Mouse (Mus musculus) cerebellum, postnatal 10 days (tissue): ENCODE measurements around the gene Epb41l4b.
A peak's percentile ranks its signal among the peaks of the same experiment; 100 is the strongest.

Experiments
- DNase-seq, 2 experiments: peaks; one replicate each; pipeline ENCODE4 v3.0.0; 2021; ENCODE audit warnings: mixed read lengths in 2 of 2

Epb41l4b gene

GRCm38 (mm10) chr4:57153068-57153835 lies 10.0 kb upstream of the Epb41l4b start:
- no peak for DNase-seq

- DNase-seq, result no peak
These were observed 4.9 kb upstream of the Epb41l4b start for GRCm38 (mm10) chr4:57148182-57148581.

DNA sequence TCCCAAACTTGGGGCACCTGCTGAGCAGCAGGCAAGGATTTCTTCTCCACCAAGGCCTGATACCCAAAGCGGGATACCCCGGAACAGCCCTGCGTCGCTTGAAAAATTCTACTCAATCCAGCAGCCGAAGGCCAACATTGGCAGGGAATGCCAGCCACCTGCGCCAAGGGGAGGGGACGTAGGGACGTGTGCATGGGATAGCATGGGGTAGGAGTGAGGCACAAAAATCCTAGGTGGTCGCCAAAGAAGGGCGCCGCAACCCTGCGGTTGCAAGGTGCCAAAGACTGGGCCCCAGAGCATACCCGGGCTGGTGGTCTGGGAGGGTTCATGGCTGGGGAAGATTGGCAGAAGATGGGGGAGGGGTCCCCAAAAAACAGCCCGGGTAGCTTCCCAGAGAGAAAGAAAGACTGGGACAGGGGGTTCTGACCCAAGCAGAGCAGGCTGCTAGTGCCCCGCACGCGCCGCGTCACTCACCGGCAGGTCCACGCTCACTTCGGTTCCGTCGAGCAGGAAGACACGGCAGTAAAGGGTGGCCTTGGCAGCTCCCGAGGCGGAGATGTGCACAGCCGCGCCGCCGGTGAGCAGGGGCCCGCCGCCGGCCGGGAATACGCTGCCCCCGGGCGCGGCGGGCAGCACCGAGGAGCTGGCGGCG lies 737 bp downstream of the Epb41l4b start:
- DNase-seq, result peak; percentile 80

DNA sequence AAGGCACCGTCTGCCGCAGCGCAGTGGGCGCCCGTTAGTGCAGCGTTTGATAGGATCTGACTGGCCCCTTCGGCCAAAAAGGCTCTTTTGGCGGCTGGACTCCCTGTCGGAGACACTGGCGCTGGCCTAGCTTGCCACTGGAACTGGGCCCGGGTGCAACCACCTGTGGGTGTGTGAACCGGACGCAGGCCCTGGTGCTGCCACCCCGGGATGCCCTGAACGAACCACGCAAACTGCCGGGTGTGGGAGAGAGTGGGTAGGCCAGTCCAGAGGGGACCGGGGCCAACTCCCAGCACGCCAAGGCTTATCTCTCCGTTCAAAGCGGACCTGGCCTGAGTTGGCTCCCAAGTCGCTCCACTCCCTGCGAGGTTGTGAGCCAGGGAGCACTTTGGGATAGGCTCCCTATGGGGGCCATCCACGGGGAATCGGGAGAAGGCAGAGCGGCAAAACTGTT lies 1.3 kb downstream of the Epb41l4b start:
- DNase-seq, result peak; percentile 92

- DNase-seq, result peak; percentile 63 to 67
These were observed 2.1 kb downstream of the Epb41l4b start for GRCm38 (mm10) chr4:57140992-57141717.

DNA sequence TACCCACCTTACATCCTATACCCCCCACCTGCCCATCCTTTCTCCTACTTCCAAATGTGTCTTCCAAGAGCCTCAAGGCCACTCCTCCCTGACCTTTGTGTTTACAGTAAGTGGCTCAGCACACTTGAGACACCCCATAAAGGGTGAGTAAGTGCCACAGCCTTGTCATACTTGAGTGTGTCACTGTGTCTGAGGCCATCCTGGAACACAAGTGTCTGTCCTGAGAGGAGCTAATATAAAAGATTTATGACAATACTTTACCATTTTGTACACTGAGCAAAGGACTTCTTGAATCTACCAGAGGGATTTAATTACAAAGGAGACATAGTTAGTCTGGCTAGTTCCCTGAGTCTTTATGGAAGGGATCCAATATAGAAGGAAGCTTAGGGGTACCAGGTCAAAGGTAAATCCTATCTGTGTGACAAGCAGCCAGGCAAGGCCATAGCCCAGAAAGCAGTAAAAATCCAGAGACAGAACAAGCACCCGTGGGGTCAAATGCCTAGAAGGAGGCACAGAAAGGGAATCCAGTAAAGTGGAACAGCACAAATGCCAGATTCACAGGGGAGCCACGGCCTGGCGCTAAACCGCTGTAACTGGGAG lies 2.9 kb downstream of the Epb41l4b start:
- no peak for DNase-seq

DNA sequence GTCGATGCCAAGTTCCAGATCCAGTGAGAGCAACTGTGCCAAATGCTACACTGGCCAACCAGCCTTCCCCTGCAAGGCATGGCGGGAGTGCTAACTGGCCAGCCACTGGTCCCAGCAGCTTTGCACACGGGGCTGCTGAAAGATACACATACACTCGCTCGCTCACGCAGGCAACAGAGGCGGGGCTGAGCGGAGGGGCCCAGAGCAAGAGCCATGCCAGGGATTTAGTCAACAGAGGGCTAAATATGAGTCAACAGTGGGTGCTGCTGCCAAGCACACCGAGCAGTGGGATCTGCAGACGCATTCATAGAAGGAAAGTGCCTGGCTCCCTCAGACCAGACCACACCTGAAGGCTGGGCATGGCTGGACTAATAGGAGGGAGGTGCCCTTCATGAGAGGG lies 3.8 kb downstream of the Epb41l4b start:
- peak; percentile 79 to 84 for DNase-seq

- no peak for DNase-seq
These were observed 5.2 kb downstream of the Epb41l4b start for GRCm38 (mm10) chr4:57138093-57138440.

GRCm38 (mm10) chr4:57137371-57138092 lies 5.7 kb downstream of the Epb41l4b start:
- DNase-seq, result peak in 1 of 2 experiments; percentile 48

GRCm38 (mm10) chr4:57135431-57135830 lies 7.8 kb downstream of the Epb41l4b start:
- no peak for DNase-seq

DNA sequence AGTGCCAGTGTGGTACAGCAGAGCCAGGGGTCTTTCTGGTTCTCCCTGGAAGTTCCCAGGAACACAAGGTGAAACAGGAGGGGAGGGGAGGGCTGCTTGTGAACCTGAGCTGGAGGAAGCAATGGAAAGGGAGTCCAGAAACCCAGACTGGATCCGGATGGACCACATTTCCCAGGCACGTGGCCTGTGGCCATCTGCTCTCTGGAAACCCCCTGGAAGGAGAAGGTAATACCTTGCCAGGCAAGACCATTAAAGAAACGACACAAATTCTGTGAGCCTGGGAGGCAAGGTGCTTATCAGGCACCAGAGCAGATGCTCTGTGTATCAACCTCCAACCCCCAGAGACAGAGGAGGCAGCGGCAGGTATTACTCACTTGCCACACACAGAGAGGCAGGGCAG lies 8.7 kb downstream of the Epb41l4b start:
- DNase-seq, result peak; percentile 86

GRCm38 (mm10) chr4:57131839-57132238 lies 11.4 kb downstream of the Epb41l4b start:
- DNase-seq, result peak; percentile 52 to 55

GRCm38 (mm10) chr4:57129718-57130515 lies 13.3 kb downstream of the Epb41l4b start:
- no peak for DNase-seq

GRCm38 (mm10) chr4:57123003-57123402 lies 20.2 kb downstream of the Epb41l4b start:
- DNase-seq, result peak; percentile 72 to 73

DNA sequence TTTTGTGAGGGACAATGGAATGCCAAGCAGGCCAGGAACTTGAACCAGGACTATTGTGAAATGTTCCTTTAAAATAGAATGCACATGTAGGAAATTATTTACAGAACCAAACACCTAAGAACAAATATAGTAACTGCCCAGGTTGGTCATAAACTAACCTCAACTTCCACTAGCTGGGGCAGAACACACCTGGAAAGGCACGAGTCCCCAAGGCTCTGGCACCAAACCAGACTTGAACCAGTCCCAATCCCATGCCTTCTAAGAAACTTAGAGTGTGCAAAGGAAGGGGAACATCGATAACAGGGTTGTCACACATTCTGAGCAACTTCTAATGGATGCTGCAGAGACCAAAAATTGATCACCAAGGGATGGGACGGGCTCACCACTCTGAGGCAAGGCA lies 21.1 kb downstream of the Epb41l4b start:
- no peak for DNase-seq

DNA sequence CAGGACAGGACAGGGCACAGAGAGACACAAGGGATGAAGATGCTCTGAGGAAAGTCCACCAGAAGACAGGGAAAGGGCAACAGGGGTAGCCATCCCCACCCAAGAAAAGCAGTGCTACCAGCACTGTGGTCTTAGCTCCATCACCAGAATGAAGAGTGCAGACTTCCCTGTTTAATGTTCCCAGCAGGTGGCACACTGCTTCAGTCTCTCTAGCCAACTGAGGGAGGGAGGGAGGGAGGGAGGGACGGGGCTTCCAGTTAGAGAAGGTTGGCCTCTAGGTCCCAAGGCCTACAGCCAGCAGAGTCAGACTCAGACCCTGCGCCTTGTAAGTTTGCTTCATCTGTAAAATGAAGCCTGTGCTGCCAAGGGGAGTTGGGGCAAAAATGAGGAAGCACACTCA lies 22.7 kb downstream of the Epb41l4b start:
- DNase-seq, result no peak

DNA sequence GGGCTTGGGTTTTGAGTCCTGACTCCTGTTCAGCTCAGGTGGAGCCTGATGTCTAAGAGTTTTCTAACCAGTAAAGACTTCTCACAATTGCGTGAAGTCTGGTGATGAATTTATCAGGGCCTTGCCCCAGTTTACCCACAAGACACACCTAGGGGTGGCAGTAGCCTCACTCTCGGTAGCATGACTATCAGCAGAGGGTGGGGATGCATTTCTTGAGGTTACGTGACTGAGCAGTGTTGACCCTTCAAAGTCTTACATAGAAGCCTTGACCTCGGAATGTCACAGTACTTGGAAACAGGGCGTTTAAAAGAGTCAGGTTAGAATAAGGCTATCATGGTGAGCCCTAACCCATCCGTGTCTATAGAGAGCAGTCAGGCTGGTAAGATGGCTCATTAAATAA lies 23.3 kb downstream of the Epb41l4b start:
- DNase-seq, result no peak

- no peak for DNase-seq
These were observed 24.4 kb downstream of the Epb41l4b start for GRCm38 (mm10) chr4:57118883-57119282.

- DNase-seq, result no peak
These were observed 27.0 kb downstream of the Epb41l4b start for GRCm38 (mm10) chr4:57116278-57116677.

DNA sequence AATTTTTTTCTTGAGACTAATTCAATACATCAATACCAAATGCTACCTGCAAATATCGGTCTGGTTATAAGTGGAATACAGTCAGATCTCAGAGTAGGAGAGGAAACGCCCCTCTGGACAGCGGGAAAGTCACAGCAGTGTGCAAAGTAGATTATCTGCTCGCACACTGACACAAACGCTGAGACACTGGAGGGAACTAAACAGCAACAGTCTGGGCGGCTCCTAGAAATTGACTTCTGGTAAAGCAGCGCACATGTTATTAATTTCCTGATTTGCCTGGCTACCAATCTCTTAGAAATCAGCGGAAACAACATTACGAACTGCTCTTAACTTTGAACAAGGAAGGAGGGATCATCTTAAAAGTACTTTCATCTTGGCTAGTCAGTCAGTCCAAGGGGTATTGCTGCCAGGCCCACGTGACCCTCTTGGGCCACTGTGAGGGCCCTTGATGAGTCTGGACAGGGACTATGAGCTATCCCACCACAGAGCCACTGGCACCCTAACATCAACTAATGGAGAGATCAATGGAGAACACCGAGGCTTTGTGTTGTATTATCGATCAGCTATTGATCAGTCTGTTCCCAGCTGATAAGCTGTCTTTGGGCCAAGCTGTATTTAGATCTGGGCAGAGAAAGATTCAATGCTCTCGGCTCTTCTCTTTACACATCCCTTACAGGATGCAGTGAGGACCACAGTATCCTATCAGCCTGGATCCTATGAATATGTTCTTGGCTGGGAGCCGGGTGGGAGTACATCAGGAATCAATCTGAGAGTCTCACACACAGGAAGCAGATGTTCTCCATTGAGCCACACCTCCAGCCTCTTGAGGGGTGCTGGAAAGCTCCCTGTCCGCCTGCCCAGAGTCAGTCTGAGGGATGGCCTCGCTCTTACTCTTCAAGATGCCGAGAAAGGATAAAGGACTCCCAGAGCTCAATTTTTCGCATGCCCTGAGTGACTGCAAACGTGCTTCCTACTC lies 28.3 kb downstream of the Epb41l4b start:
- DNase-seq, result no peak
